Mouse (Mus musculus) liver, postnatal 0 days (tissue): Measurements from ENCODE around the gene Ntn5. TPM values are rescaled to one million over a fixed set of nuclear protein-coding genes. Genes with fewer than 3 reads are reported as not detected.

Experiments used
- ATAC-seq: fragments of 200-750 bp; cut with Nextera tagmentation; 2 replicates; pipeline ENCODE4 v1.8.0; 2017; ENCODE audit warnings: mild to moderate bottlenecking, moderate library complexity
- DNase-seq: peaks from one replicate; pipeline ENCODE4 v3.0.0-alpha.2; 2016
- H3K27ac ChIP-seq: fragments of 300-500 bp; sonication (generic); 2 replicates; pipeline ENCODE4 v1.5.1; 2014; ENCODE audit warnings: antibody characterized with exemption, moderate library complexity, mild to moderate bottlenecking, low read depth
- H3K27me3 ChIP-seq: fragments of 300-500 bp; sonication (generic); 2 replicates; pipeline ENCODE4 v1.6.1; 2014; ENCODE audit warnings: low read length, control low read depth, mixed read lengths; ENCODE audit not compliant: insufficient read depth
- H3K36me3 ChIP-seq: fragments of 300-500 bp; sonication (generic); replicated peaks from 2 replicates; pipeline ENCODE4 v1.6.1; 2014; ENCODE audit warnings: mild to moderate bottlenecking, control low read depth, low read length, moderate library complexity, mixed read lengths; ENCODE audit not compliant: insufficient read depth
- H3K4me1 ChIP-seq: fragments of 300-500 bp; sonication (generic); 2 replicates; pipeline ENCODE4 v1.6.1; 2014; ENCODE audit warnings: antibody characterized with exemption, mild to moderate bottlenecking, control low read depth; ENCODE audit not compliant: insufficient read depth
- H3K4me2 ChIP-seq: fragments of 300-500 bp; sonication (generic); 2 replicates; pipeline ENCODE4 v1.6.1; 2014; ENCODE audit warnings: low read depth, mild to moderate bottlenecking, low read length, moderate library complexity, mixed read lengths
- H3K4me3 ChIP-seq: fragments of 300-500 bp; sonication (generic); 2 replicates; pipeline ENCODE4 v1.5.1; 2014; ENCODE audit warnings: low read depth, low read length
- H3K9ac ChIP-seq: fragments of 300-500 bp; sonication (generic); replicated peaks from 2 replicates; pipeline ENCODE4 v1.6.1; 2014; ENCODE audit warnings: mild to moderate bottlenecking, moderate library complexity
- H3K9me3 ChIP-seq: fragments of 300-500 bp; sonication (generic); 2 replicates; pipeline ENCODE4 v1.6.1; 2016; ENCODE audit warnings: mild to moderate bottlenecking, control low read depth, low read length, mixed read lengths
- CTCF ChIP-seq: sonication (generic); IDR thresholded peaks from 2 replicates; pipeline ENCODE4 v1.5.1; 2016; ENCODE audit warnings: antibody characterized with exemption, low read depth
- EP300 ChIP-seq: IDR thresholded peaks from 2 replicates; pipeline ENCODE4 v1.6.1; 2016; ENCODE audit warnings: antibody characterized with exemption, low read depth, mild to moderate bottlenecking
- WGBS: fragments of 180-500 bp; shearing (Covaris S2); extraction: QIAGEN DNeasy Blood & Tissue Kit; methylation state at CpG from one replicate; pipeline ENCODE4 v1.1.7; 2014; ENCODE audit not compliant: insufficient replicate concordance; 5-methylcytosine and 5-hydroxymethylcytosine counted together
- polyA plus RNA-seq: library from polyadenylated mRNA; unstranded; fragments of >200 nt; fragmentation: Nextera tagmentation; extraction: Ambion mirVana; gene quantifications from 2 replicates; pipeline ENCODE4 v1.2.1, GENCODE M21; 2015

The Ntn5 gene
- polyA plus RNA-seq, 1 experiment from 2014 or later: not detected

DNA sequence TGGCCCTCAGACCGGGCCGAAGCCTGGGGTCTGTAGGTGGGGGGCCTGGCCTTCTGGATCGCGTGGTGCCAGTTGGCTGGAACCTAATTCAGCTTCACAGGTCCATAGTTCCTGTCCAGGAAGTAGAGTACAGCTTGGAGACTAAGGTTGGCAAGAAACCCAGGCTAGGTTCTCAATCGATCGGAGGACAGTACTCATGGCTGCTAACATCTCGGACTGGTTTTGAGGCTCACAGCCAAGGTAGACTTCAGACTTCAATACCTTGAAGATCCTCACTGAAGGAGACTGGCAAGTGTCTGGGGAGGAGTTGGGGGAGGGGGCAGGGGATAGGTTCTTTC, 37.4 kb downstream of the Ntn5 start:
- ATAC-seq: no peak
- Histone ChIP-seq H3K9me3 (no peaks in the 10 kb centered on the region), H3K27me3 (no peaks in the 10 kb centered on the region), H3K4me2 (no peak overlapping the region), H3K9ac (no peak overlapping the region), H3K27ac (no peak overlapping the region), H3K4me1 (peaks cover 21% of the 10 kb centered on the region), H3K36me3 (peaks cover 21% of the 10 kb centered on the region), H3K4me3 (no peak overlapping the region)
- no peak for DNase-seq
- WGBS: 70% methylated on average over 7 of the region's 7 CpGs
- TF ChIP-seq EP300 (no peak), CTCF (no peak)

DNA sequence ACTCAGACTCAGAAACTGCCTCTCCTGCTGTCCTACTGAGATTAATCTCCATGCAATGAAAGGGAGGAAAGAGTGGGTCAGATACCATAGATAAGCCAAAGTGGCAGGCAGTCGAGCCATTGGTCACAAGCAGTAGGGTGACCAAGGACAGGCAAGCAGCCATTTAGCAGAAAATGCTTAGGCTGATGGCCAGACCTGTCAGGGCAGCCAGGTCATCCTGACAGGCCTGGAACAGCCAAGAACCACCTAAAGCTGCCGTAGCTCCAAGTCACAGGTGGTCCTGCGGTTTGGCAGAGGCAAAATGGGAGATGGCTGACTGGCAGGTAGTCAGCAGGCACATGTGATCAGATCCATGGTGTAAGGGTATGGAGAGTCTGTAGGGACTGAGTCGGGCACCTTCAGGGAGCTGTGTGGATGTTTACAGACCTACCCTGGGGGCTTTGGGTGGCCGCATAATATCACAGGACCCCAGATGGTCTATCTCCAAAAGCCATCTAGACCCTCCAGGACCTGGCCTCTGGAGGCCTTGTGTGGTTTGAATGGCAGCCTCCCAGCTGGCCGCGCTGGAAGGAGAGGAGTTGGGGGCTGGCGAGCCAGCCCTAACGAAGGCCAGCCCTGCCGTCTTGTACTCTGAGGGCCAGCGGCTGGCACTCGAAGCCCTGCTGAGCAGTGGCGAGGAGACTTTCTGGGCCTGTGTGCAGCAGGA, 38.0 kb downstream of the Ntn5 start:
- Histone ChIP-seq H3K4me1 (peaks cover 16% of the 10 kb centered on the region), H3K27me3 (no peaks in the 10 kb centered on the region), H3K9me3 (no peaks in the 10 kb centered on the region), H3K4me2 (no peak overlapping the region), H3K27ac (no peak overlapping the region), H3K36me3 (peaks cover 21% of the 10 kb centered on the region), H3K4me3 (no peak overlapping the region), H3K9ac (no peak overlapping the region)
- TF ChIP-seq CTCF (no peak), EP300 (no peak)
- no peak for DNase-seq
- WGBS: 76% methylated on average over 13 of the region's 13 CpGs
- ATAC-seq: no peak

DNA sequence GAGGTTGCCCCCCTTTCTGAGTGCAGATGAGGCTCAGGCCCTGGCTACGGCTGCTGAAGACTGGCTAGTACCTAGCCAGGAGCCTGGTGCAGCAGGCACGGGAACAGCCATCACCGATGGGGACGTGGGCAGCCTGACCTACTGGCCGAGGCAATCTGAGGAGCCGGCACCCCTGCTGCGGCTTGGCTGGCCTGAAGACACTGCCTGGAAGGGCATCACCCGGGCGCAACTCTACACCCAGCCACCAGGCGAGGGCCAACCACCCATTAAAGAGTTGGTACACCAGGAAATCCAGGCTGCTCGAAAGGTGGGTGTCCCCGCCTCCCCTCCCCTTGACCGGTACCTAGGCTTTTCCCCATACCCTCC, 38.5 kb downstream of the Ntn5 start:
- H3K36me3 ChIP-seq: peaks cover 21% of the 10 kb centered on the region
- H3K4me1 ChIP-seq: peaks cover 12% of the 10 kb centered on the region
- TF ChIP-seq CTCF (no peak; the same call in 1 of the 2 replicates), EP300 (no peak)
- no peak overlapping the region for H3K9ac ChIP-seq
- no peak overlapping the region for H3K4me2 ChIP-seq
- ATAC-seq (no peak), DNase-seq (peak; percentile 30)
- H3K27ac ChIP-seq: no peak overlapping the region
- H3K9me3 ChIP-seq: no peaks in the 10 kb centered on the region
- 79% methylated on average over 13 of the region's 13 CpGs for WGBS
- no peak overlapping the region for H3K4me3 ChIP-seq
- H3K27me3 ChIP-seq: no peaks in the 10 kb centered on the region

DNA sequence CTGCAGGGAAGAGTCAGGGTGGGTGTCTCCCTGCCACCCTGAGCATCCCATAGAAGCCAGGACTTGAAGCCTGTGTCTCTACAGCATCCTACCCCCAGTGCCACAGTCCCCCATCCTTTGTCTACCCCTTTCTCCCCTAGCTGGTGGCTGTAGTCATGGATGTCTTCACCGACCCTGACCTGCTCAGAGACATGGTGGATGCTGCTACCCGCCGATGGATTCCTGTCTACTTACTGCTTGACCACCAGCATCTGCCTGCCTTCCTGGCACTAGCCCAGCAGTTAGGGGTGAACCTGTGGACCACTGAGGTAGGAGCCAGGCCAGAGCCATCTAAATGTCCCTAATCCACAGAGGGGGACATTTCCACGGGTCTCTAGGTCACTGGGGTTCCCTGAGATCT, 39.5 kb downstream of the Ntn5 start:
- Histone ChIP-seq H3K9me3 (no peaks in the 10 kb centered on the region), H3K4me3 (no peak overlapping the region), H3K27ac (no peak overlapping the region), H3K4me1 (peaks cover 16% of the 10 kb centered on the region), H3K4me2 (no peak overlapping the region), H3K27me3 (no peaks in the 10 kb centered on the region), H3K36me3 (peaks cover 21% of the 10 kb centered on the region), H3K9ac (no peak overlapping the region)
- TF ChIP-seq EP300 (no peak), CTCF (no peak)
- 80% methylated on average over 4 of the region's 4 CpGs for WGBS
- ATAC-seq: no peak
- no peak for DNase-seq

DNA sequence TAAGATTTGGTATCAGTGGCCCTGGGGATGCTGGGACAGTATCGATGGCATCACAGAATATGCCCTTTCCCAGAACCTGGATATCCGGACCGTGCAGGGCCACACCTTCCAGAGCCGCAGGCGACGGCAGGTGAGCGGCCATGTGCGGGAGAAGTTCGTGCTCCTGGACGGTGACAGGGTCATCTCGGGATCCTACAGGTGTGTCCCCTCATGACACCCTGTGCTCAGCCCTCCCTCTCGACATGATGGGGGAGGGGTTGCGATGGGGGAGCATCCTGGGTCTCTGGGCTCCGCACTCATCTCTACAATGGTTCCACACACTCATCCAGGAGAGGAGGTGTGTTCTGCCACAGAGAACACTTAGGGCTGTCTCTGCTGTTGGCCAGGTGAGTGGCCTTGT, 40.0 kb downstream of the Ntn5 start:
- Histone ChIP-seq H3K4me3 (no peak overlapping the region), H3K4me1 (peaks cover 16% of the 10 kb centered on the region), H3K27me3 (no peaks in the 10 kb centered on the region), H3K4me2 (no peak overlapping the region), H3K9ac (no peak overlapping the region), H3K9me3 (no peaks in the 10 kb centered on the region), H3K27ac (no peak overlapping the region), H3K36me3 (peaks cover 21% of the 10 kb centered on the region)
- ATAC-seq: no peak
- no peak for TF ChIP-seq CTCF
- no peak for TF ChIP-seq EP300
- DNase-seq: no peak
- 89% methylated on average over 14 of the region's 14 CpGs for WGBS

DNA sequence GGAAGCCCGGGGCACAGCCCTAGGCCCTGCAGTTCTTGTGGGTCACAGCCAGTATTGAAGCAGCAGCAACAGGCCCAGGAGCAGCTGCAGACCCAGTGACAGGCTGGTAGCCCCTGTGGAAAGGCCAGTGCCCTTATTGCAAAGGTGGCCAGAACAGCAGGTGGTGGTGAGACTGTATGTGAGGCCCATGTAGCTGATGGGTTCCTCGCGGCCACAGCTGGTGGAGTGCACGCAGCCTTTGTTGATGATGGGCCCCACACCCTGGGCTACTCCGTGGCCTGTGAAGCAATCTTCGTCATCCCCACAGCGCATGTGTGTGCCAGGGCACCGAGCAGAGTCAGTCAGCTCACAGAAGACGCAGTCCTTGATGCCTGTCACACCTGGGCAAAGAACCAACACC, 41.3 kb downstream of the Ntn5 start:
- Histone ChIP-seq H3K27me3 (no peaks in the 10 kb centered on the region), H3K4me1 (peaks cover 5% of the 10 kb centered on the region; the same call in 1 of the 2 replicates), H3K9me3 (no peaks in the 10 kb centered on the region), H3K36me3 (peaks cover 13% of the 10 kb centered on the region), H3K9ac (no peak overlapping the region), H3K4me2 (no peak overlapping the region), H3K27ac (no peak overlapping the region), H3K4me3 (no peak overlapping the region)
- TF ChIP-seq CTCF (no peak), EP300 (no peak)
- no peak for DNase-seq
- 77% methylated on average over 9 of the region's 9 CpGs for WGBS
- ATAC-seq: no peak

DNA sequence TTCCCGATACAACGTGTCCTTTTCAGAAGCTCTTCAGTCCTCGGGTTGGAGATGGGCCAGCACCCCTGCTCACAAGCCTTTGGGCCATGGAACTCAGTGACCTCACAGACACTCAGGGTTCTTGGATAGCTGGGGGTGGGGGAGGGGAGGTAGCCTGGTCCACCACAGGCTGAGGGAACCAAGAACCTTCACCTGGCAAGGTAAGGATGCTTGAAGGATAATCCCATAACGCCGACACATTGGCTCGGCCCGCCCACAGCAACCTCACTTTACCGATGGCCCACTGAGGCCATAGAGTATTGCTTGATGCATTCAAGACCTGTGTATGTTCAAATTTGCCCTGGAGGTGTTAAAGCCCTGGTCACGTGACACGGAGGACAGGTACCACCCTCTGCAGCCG, 41.9 kb downstream of the Ntn5 start, which contains the start of gene Spaca4:
Gene Spaca4 (minus strand): TSS at position 101 of the 400 bp plus-strand sequence.
- TF ChIP-seq EP300: no peak
- Histone ChIP-seq H3K27ac (no peak within 1 kb of the TSS), H3K9me3 (no peaks in the 10 kb centered on the region), H3K4me2 (no peak within 1 kb of the TSS), H3K4me3 (no peak within 1 kb of the TSS), H3K9ac (no peak within 1 kb of the TSS), H3K27me3 (no peaks in the 10 kb centered on the region), H3K36me3 (peaks cover 9% of the 10 kb centered on the region), H3K4me1 (peaks cover 5% of the 10 kb centered on the region; the same call in 1 of the 2 replicates)
- ATAC-seq: no peak
- no peak for DNase-seq
- 88% methylated on average over 11 of the region's 11 CpGs for WGBS
